Mouse (Mus musculus): Measurements from ENCODE around the gene Gm43517.

The Gm43517 gene

DNA sequence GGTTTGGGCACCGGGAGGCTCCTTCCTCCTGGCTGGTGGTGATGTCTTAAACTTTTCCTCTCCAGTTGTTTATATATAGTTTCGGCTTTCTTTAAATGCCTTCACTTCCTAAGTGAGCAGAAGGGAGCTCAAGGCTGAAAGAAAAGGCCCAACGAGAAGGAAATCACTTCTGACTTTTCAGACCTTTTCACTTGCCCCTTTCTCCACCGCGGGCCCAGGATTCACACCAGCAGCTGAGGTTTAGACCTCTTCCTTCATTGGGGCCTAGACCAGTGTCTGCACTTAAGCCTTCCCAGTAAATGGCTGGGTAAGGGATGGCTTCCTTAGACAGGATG, 16.8 kb downstream of the Gm43517 start:
- no peak for DNase-seq (ENCODE audit: low read depth, low spot score)

GRCm38 (mm10) chr12:49409833-49410232, 24.9 kb downstream of the Gm43517 start:
- DNase-seq (ENCODE audit: low read depth, low spot score), result no peak

DNA sequence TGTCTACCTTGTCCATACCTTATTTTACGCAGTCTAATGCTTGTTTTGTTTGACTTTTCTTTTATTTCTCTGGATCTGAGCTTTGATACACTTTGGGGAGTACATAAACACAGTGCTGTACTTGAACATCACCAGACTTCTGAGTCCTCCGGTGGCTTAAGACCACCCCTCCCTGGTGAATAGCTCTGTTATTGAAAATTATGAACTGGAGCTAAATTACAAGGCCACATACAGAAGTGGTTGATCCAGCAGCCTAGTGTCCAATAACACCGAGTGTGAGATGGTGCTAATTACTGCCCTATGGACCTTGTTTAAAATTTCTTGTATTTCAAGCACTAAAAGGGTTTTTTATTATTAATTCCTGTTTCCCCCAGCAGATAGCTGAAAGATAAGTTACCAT, 33.0 kb downstream of the Gm43517 start:
- no peak for DNase-seq (ENCODE audit: low read depth, low spot score)
